Mouse (Mus musculus) adrenal gland, postnatal 10 days (tissue): ENCODE data around the gene Zfp644. TPM values are rescaled to one million over a fixed set of nuclear protein-coding genes. Genes with fewer than 3 reads are reported as not detected.

Experiments used
- DNase-seq: peaks from one replicate; pipeline ENCODE4 v3.0.0; 2021; ENCODE audit warnings: mixed read lengths
- total RNA-seq, 2 experiments: library from RNA; stranded (reverse); gene quantifications; 2 replicates each; pipeline ENCODE4 v1.2.3; 2021

The Zfp644 gene
- total RNA-seq, 2 experiments from 2014 or later, result 64.4 to 78.1 TPM

GRCm38 (mm10) chr5:106594388-106594787, 102.7 kb downstream of the Zfp644 start:
- no peak for DNase-seq

- DNase-seq, result no peak
These were observed 106.4 kb downstream of the Zfp644 start for GRCm38 (mm10) chr5:106590686-106591085.

- no peak for DNase-seq
These were observed 107.4 kb downstream of the Zfp644 start for GRCm38 (mm10) chr5:106589670-106590069.

- DNase-seq, result no peak
These were observed 108.1 kb downstream of the Zfp644 start for GRCm38 (mm10) chr5:106589006-106589405.

- no peak for DNase-seq
These were observed 116.1 kb downstream of the Zfp644 start for GRCm38 (mm10) chr5:106580943-106581342.

GRCm38 (mm10) chr5:106577237-106577888, 119.7 kb downstream of the Zfp644 start:
- DNase-seq, result no peak

GRCm38 (mm10) chr5:106575098-106575497, 122.0 kb downstream of the Zfp644 start:
- DNase-seq, result no peak

GRCm38 (mm10) chr5:106574560-106574946, 122.5 kb downstream of the Zfp644 start:
- DNase-seq, result peak; percentile 92

- DNase-seq, result no peak
These were observed 123.1 kb downstream of the Zfp644 start for GRCm38 (mm10) chr5:106573742-106574559.

Other genes with a start within 250 kb of the Zfp644 start
- not detected for gene Barhl2, start 239.1 kb downstream of the Zfp644 start, total RNA-seq
- gene Gm17304, start 88.2 kb downstream of the Zfp644 start, total RNA-seq, result not detected
- under 1 TPM; 0.12 to 0.30 TPM for gene Hfm1, start 229.0 kb upstream of the Zfp644 start, total RNA-seq